Mouse (Mus musculus): Measurements from ENCODE around the gene 4930564D02Rik.

- TF ChIP-seq TAL1 (IDR thresholded peaks at IDR 0.05; ENCODE audit: low read length), result no peak
- no peak for TF ChIP-seq GATA1 (IDR thresholded peaks at IDR 0.05; ENCODE audit: low read length)
These were observed 50.0 kb downstream of the 4930564D02Rik start for GRCm38 (mm10) chr3:105116596-105116995.

Data from erythroblast, embryonic 14.5 days (primary cell).